Mouse (Mus musculus) frontal cortex, postnatal 25 days (tissue): ENCODE measurements around the gene Rtraf.
"Not testable (repeated sequence)": the region's sequence is repeated elsewhere in the genome, so short reads cannot be mapped to it uniquely, and the experiment has no call there.

ENCODE experiments used
- DNase-seq, 2 experiments: peaks; one replicate each; pipeline ENCODE4 v3.0.0; 2022; ENCODE audit warnings: low spot score in 2 of 2

The Rtraf gene

GRCm38 (mm10) chr14:19823321-19824142 is at the start of gene Rtraf:
Gene Rtraf (minus strand): TSS chr14:19823824.
- peak; percentile 73 to 80 for DNase-seq

- DNase-seq = no peak
These were observed 43.8 kb upstream of the Rtraf start for GRCm38 (mm10) chr14:19867286-19867935.

GRCm38 (mm10) chr14:19865121-19865520 is 41.5 kb upstream of the Rtraf start:
- DNase-seq = not testable (repeated sequence)

- DNase-seq = no peak
These were observed 37.9 kb upstream of the Rtraf start for GRCm38 (mm10) chr14:19861311-19862080.

- no peak for DNase-seq
These were observed 36.7 kb upstream of the Rtraf start for GRCm38 (mm10) chr14:19860281-19860680.

GRCm38 (mm10) chr14:19858808-19859776 is 35.5 kb upstream of the Rtraf start:
- DNase-seq = peak; percentile 20 to 47

- DNase-seq = no peak
These were observed 34.7 kb upstream of the Rtraf start for GRCm38 (mm10) chr14:19858279-19858678.

GRCm38 (mm10) chr14:19853471-19853870 is 29.8 kb upstream of the Rtraf start:
- DNase-seq = no peak

GRCm38 (mm10) chr14:19839600-19840332 is 16.1 kb upstream of the Rtraf start:
- peak; percentile 60 to 72 for DNase-seq

- no peak for DNase-seq
These were observed 12.7 kb upstream of the Rtraf start for GRCm38 (mm10) chr14:19836289-19836688.

- no peak for DNase-seq
These were observed 1.9 kb upstream of the Rtraf start for GRCm38 (mm10) chr14:19825481-19825880.

- DNase-seq = no peak
These were observed 1.9 kb downstream of the Rtraf start for GRCm38 (mm10) chr14:19821686-19822085.

- peak; percentile 78 to 91 for DNase-seq
These were observed 5.7 kb downstream of the Rtraf start for GRCm38 (mm10) chr14:19817949-19818348.

GRCm38 (mm10) chr14:19813061-19813460 is 10.6 kb downstream of the Rtraf start:
- DNase-seq = no peak

GRCm38 (mm10) chr14:19809934-19810333 is 13.7 kb downstream of the Rtraf start:
- no peak for DNase-seq

- DNase-seq = no peak
These were observed 15.8 kb downstream of the Rtraf start for GRCm38 (mm10) chr14:19807858-19808257.

GRCm38 (mm10) chr14:19807339-19807738 is 16.3 kb downstream of the Rtraf start:
- DNase-seq = no peak

GRCm38 (mm10) chr14:19803623-19804022 is 20.0 kb downstream of the Rtraf start:
- DNase-seq = no peak

- DNase-seq = no peak
These were observed 20.4 kb downstream of the Rtraf start for GRCm38 (mm10) chr14:19803222-19803621.

GRCm38 (mm10) chr14:19801474-19802215 is 22.0 kb downstream of the Rtraf start:
- DNase-seq = no peak
